Comparison of ENCODE assay signal across 8 mouse cellular contexts in the genomic region with DNA sequence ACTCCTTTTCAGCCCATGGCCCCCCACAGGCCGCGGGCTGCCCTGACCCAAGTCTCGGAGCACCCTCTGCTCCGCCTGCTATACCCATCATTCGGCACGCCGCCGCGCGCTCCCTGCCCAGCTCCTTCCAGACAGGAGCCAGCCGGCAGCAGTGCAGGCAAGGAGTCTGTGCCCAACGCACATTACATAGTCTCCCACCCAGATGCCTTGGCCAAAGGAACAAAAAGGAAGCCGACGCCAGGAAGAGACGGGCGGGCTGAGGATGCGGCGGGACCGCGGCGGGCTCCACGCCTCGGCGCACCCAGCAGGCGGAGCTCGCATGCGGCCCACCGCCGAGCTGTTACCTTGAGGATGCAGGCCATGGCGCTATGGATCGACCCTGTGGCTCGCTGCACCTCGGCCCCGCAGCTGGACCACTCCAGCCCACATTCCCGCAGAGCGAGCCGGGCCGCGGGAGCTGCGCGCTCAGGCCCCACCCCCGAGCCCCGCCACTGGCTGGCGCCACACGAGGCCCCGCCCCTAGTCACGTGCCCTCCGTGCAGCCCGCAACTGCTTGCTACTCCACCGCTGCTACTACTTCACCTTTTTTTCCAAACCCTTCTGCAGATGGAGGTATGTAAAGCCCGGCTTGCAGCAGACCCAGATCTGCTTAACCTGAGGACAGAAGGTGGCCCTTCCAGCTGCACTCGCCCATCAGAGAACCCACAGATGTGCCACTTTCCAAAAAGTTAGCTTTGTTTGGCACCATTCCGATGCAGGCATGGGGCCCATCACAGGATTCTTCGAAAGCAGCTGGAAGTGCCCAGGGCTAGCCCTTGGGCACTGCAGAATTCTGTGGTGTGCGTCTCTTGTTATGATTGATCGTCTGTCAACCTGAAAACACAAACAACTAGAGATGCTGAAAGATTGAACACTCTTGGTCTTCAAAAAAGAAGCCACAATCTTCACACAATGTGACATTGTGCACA. TPM values are rescaled to one million over a fixed set of nuclear protein-coding genes. Genes with fewer than 3 reads are reported as not detected.
DNase-seq lines count a peak whose midpoint lies in the region; ATAC-seq lines count a peak whose summit lies in the region.

Gene St6galnac3 (minus strand): TSS at position 474 of the 968 bp plus-strand sequence.

- peak; percentile 85 to 86 for ATAC-seq in hematopoietic stem cell, adult 5-6 weeks (replicated peaks in 1 of 2; ENCODE audit: insufficient read depth in 1 of 2, low FRiP score in 2 of 2, low TSS enrichment in 1 of 2, low read depth in 1 of 2, poor library complexity in 2 of 2, severe bottlenecking in 2 of 2)
- peak; percentile 98 for ATAC-seq in lung, embryonic 15.5 days (ENCODE audit: borderline replicate concordance, extremely low read depth, low FRiP score, low TSS enrichment)

- H3K4me1 ChIP-seq in lung, embryonic 15.5 days, result peaks cover 27% of the 10 kb centered on the region

- WGBS in lung, embryonic 15.5 days, result 1% methylated on average over 56 of the region's 56 CpGs

- H3K4me2 ChIP-seq in lung, embryonic 15.5 days, result peak within 1 kb of the TSS; percentile 93

- no peaks in the 10 kb centered on the region for H3K36me3 ChIP-seq in lung, embryonic 15.5 days

- H3K27me3 ChIP-seq in lung, embryonic 15.5 days, result no peaks in the 10 kb centered on the region

- peak within 1 kb of the TSS; percentile 52 for H3K9ac ChIP-seq in lung, embryonic 15.5 days

- H3K27ac ChIP-seq in lung, embryonic 15.5 days, result peak within 1 kb of the TSS; percentile 45

- peak within 1 kb of the TSS; percentile 70 for H3K4me3 ChIP-seq in lung, embryonic 15.5 days

- H3K9me3 ChIP-seq in lung, embryonic 15.5 days, result no peaks in the 10 kb centered on the region

- DNase-seq in MN1 (ENCODE audit: low spot score), result peak; percentile 83
- peak; percentile 58 for DNase-seq in cerebellum, adult 8-10 months
- peak; percentile 84 for DNase-seq in forelimb bud, embryonic 11.5 days (ENCODE audit: low read depth, low spot score)
- peak; percentile 77 for DNase-seq in layer of hippocampus, adult 9-11 months
- peak; percentile 62 for DNase-seq in ovary, postnatal 10 days (ENCODE audit: low spot score)
- DNase-seq in thymus, postnatal 0 days (ENCODE audit: low spot score), result peak; percentile 77

RNA-seq across cellular contexts. Expression of gene St6galnac3, which starts in this region (rescaled TPM):
- total RNA-seq in hematopoietic stem cell, adult 5-6 weeks (2017), result 9.1 and 13.5 TPM in 2 replicates
- polyA plus RNA-seq in lung, embryonic 15.5 days (2015; fragmentation: Nextera tagmentation; extraction: Ambion mirVana), result 29.3 and 31.9 TPM in 2 replicates
- 4.0 and 5.5 TPM in 2 replicates for polyA plus RNA-seq in thymus, postnatal 0 days (2015; fragmentation: Nextera tagmentation; extraction: Ambion mirVana)

Comparison
In these comparisons a context has a peak if more than half of its experiments do, and no peak if none do; other contexts are left out.
1. Peak in every context shown above with its lines: DNase-seq, ATAC-seq, H3K4me3 ChIP-seq and H3K27ac ChIP-seq.